In genomic region chr12:28750876-28751275, GRCm38 (mm10) we compare ENCODE assay signal across 7 mouse cellular contexts. TPM values are rescaled to one million over a fixed set of nuclear protein-coding genes. Genes with fewer than 3 reads are reported as not detected.
DNase-seq lines count a peak whose midpoint lies in the region; ATAC-seq lines count a peak whose summit lies in the region.

No protein-coding gene starts in this region.

- H3K9ac ChIP-seq in kidney, embryonic 16.5 days (replicated peaks; ENCODE audit: low read length): no peak overlapping the region
- no peak overlapping the region for H3K9ac ChIP-seq in embryonic facial prominence, embryonic 12.5 days
- H3K9ac ChIP-seq in hindbrain, embryonic 13.5 days: no peak overlapping the region
- H3K9ac ChIP-seq in midbrain, embryonic 15.5 days: no peak overlapping the region

- no peak overlapping the region for H3K4me3 ChIP-seq in kidney, embryonic 16.5 days (ENCODE audit: low read length)
- H3K4me3 ChIP-seq in embryonic facial prominence, embryonic 12.5 days: peak overlapping the region; percentile 65; the same call in 1 of the 2 replicates
- H3K4me3 ChIP-seq in hindbrain, embryonic 13.5 days: no peak overlapping the region; the same call in 1 of the 2 replicates
- H3K4me3 ChIP-seq in midbrain, embryonic 15.5 days: no peak overlapping the region

- DNase-seq in kidney, adult 11 months: no peak
- DNase-seq in MN1 (ENCODE audit: low spot score): no peak
- no peak for DNase-seq in right cerebral cortex, adult 2 months (ENCODE audit: low spot score in 2 of 2)

- H3K27ac ChIP-seq in kidney, embryonic 16.5 days (ENCODE audit: low read length): peak overlapping the region; percentile 36; the same call in 1 of the 2 replicates
- H3K27ac ChIP-seq in embryonic facial prominence, embryonic 12.5 days: no peak overlapping the region
- peak overlapping the region; percentile 79 for H3K27ac ChIP-seq in hindbrain, embryonic 13.5 days
- peak overlapping the region; percentile 75 for H3K27ac ChIP-seq in midbrain, embryonic 15.5 days

- no peak for ATAC-seq in kidney, embryonic 16.5 days (ENCODE audit: low FRiP score, low TSS enrichment)
- ATAC-seq in embryonic facial prominence, embryonic 12.5 days (ENCODE audit: insufficient number of reproducible peaks, insufficient read depth, low FRiP score, low TSS enrichment): no peak
- ATAC-seq in hindbrain, embryonic 13.5 days (ENCODE audit: low FRiP score): no peak
- ATAC-seq in midbrain, embryonic 15.5 days (replicated peaks): no peak; the same call in 1 of the 2 replicates

- peak overlapping the region; percentile 83; the same call in 1 of the 2 replicates for H3K4me2 ChIP-seq in kidney, embryonic 16.5 days (replicated peaks; ENCODE audit: low read depth, low read length)
- peak overlapping the region; percentile 86 for H3K4me2 ChIP-seq in embryonic facial prominence, embryonic 12.5 days (replicated peaks)
- peak overlapping the region; percentile 98 for H3K4me2 ChIP-seq in hindbrain, embryonic 13.5 days
- H3K4me2 ChIP-seq in midbrain, embryonic 15.5 days: peak overlapping the region; percentile 90; the same call in 1 of the 2 replicates

- H3K27me3 ChIP-seq in kidney, embryonic 16.5 days (ENCODE audit: insufficient read depth, low read length): no peaks in the 10 kb centered on the region
- H3K27me3 ChIP-seq in embryonic facial prominence, embryonic 12.5 days: no peaks in the 10 kb centered on the region
- no peaks in the 10 kb centered on the region for H3K27me3 ChIP-seq in hindbrain, embryonic 13.5 days
- no peaks in the 10 kb centered on the region for H3K27me3 ChIP-seq in midbrain, embryonic 15.5 days (replicated peaks)

- H3K4me1 ChIP-seq in kidney, embryonic 16.5 days (ENCODE audit: insufficient read depth, low read length): peaks cover 19% of the 10 kb centered on the region
- 0 out of 2 replicates have a peak, but pooled peaks cover 8% of the 10 kb centered on the region for H3K4me1 ChIP-seq in embryonic facial prominence, embryonic 12.5 days
- H3K4me1 ChIP-seq in hindbrain, embryonic 13.5 days (replicated peaks): peaks cover 45% of the 10 kb centered on the region
- peaks cover 41% of the 10 kb centered on the region for H3K4me1 ChIP-seq in midbrain, embryonic 15.5 days

- WGBS in kidney, embryonic 16.5 days: 94% methylated on average over 5 of the region's 5 CpGs
- 94% methylated on average over 5 of the region's 5 CpGs for WGBS in embryonic facial prominence, embryonic 12.5 days
- WGBS in hindbrain, embryonic 13.5 days: 94% methylated on average over 5 of the region's 5 CpGs
- 97% methylated on average over 5 of the region's 5 CpGs for WGBS in midbrain, embryonic 15.5 days

- peaks cover 13% of the 10 kb centered on the region for H3K36me3 ChIP-seq in kidney, embryonic 16.5 days (ENCODE audit: insufficient read depth, low read length)
- H3K36me3 ChIP-seq in embryonic facial prominence, embryonic 12.5 days: peaks cover 15% of the 10 kb centered on the region
- H3K36me3 ChIP-seq in hindbrain, embryonic 13.5 days: peaks cover 14% of the 10 kb centered on the region
- H3K36me3 ChIP-seq in midbrain, embryonic 15.5 days (replicated peaks): 0 out of 2 replicates have a peak, but pooled peaks cover 8% of the 10 kb centered on the region

- H3K9me3 ChIP-seq in kidney, embryonic 16.5 days (ENCODE audit: low read length): no peaks in the 10 kb centered on the region
- no peaks in the 10 kb centered on the region for H3K9me3 ChIP-seq in embryonic facial prominence, embryonic 12.5 days
- no peaks in the 10 kb centered on the region for H3K9me3 ChIP-seq in hindbrain, embryonic 13.5 days
- H3K9me3 ChIP-seq in midbrain, embryonic 15.5 days: no peaks in the 10 kb centered on the region

RNA-seq across cellular contexts. Expression of gene Trappc12, which starts 0.6 kb away (rescaled TPM):
- polyA plus RNA-seq in kidney, embryonic 16.5 days (2015; fragmentation: Nextera tagmentation; extraction: Ambion mirVana): 45.5 and 49.1 TPM in 2 replicates
- 42.6 and 46.3 TPM in 2 replicates for polyA plus RNA-seq in embryonic facial prominence, embryonic 12.5 days (2016; fragmentation: Nextera tagmentation; extraction: Ambion mirVana)
- 41.9 and 44.0 TPM in 2 replicates for polyA plus RNA-seq in hindbrain, embryonic 13.5 days (2015; fragmentation: Nextera tagmentation; extraction: Ambion mirVana)
- 46.4 and 46.7 TPM in 2 replicates for polyA plus RNA-seq in midbrain, embryonic 15.5 days (2015; fragmentation: Nextera tagmentation; extraction: Ambion mirVana)

RNA-seq across cellular contexts. Expression of gene Eipr1, which starts 0.7 kb away (rescaled TPM):
- 41.4 and 43.5 TPM in 2 replicates for polyA plus RNA-seq in kidney, embryonic 16.5 days (2015; fragmentation: Nextera tagmentation; extraction: Ambion mirVana)
- 31.1 and 35.8 TPM in 2 replicates for polyA plus RNA-seq in embryonic facial prominence, embryonic 12.5 days (2016; fragmentation: Nextera tagmentation; extraction: Ambion mirVana)
- polyA plus RNA-seq in hindbrain, embryonic 13.5 days (2015; fragmentation: Nextera tagmentation; extraction: Ambion mirVana): 69.7 and 76.9 TPM in 2 replicates
- 79.2 and 85.6 TPM in 2 replicates for polyA plus RNA-seq in midbrain, embryonic 15.5 days (2015; fragmentation: Nextera tagmentation; extraction: Ambion mirVana)
